Comparison of ENCODE assay signal across 8 mouse cellular contexts in genomic region chr10:82761037-82761811, GRCm38 (mm10). TPM values are rescaled to one million over a fixed set of nuclear protein-coding genes. Genes with fewer than 3 reads are reported as not detected.
DNase-seq lines count a peak whose midpoint lies in the region; ATAC-seq lines count a peak whose summit lies in the region.

No protein-coding gene starts in this region.

- no peak overlapping the region; the same call in 1 of the 2 replicates for H3K4me3 ChIP-seq in heart, embryonic 12.5 days
- no peak overlapping the region for H3K4me3 ChIP-seq in heart, embryonic 11.5 days (ENCODE audit: low read depth, low read length)
- no peak overlapping the region for H3K4me3 ChIP-seq in embryonic facial prominence, embryonic 12.5 days
- 0 out of 2 replicates have a peak overlapping the region, but pooled peaks have one; percentile 2 for H3K4me3 ChIP-seq in limb, embryonic 11.5 days (ENCODE audit: low read depth, low read length)

- no peak for ATAC-seq in heart, embryonic 12.5 days (ENCODE audit: insufficient number of reproducible peaks, low FRiP score)
- no peak for ATAC-seq in heart, embryonic 11.5 days (replicated peaks; ENCODE audit: insufficient number of reproducible peaks, low FRiP score, low TSS enrichment)
- ATAC-seq in embryonic facial prominence, embryonic 12.5 days (ENCODE audit: insufficient number of reproducible peaks, insufficient read depth, low FRiP score, low TSS enrichment) = no peak
- no peak for ATAC-seq in limb, embryonic 11.5 days (ENCODE audit: insufficient number of reproducible peaks, low FRiP score, low TSS enrichment, low read depth)

- H3K4me2 ChIP-seq in heart, embryonic 12.5 days = no peak overlapping the region
- no peak overlapping the region for H3K4me2 ChIP-seq in heart, embryonic 11.5 days
- H3K4me2 ChIP-seq in embryonic facial prominence, embryonic 12.5 days (replicated peaks) = peak overlapping the region; percentile 23; the same call in 1 of the 2 replicates
- no peak overlapping the region for H3K4me2 ChIP-seq in limb, embryonic 11.5 days (ENCODE audit: low read depth, severe bottlenecking)

- H3K9me3 ChIP-seq in heart, embryonic 12.5 days (replicated peaks) = no peaks in the 10 kb centered on the region
- H3K9me3 ChIP-seq in heart, embryonic 11.5 days (replicated peaks; ENCODE audit: control insufficient read depth, low read length) = no peaks in the 10 kb centered on the region
- H3K9me3 ChIP-seq in embryonic facial prominence, embryonic 12.5 days = no peaks in the 10 kb centered on the region
- H3K9me3 ChIP-seq in limb, embryonic 11.5 days (ENCODE audit: control insufficient read depth, low read length) = no peaks in the 10 kb centered on the region

- DNase-seq in MN1 (ENCODE audit: low spot score) = peak; percentile 12
- no peak for DNase-seq in limb, embryonic 11.5 days (ENCODE audit: low spot score)
- no peak for DNase-seq in B cell, adult 2 months
- no peak for DNase-seq in embryo, embryonic 9.5 days (ENCODE audit: extremely low spot score)
- DNase-seq in urinary bladder, postnatal 25 days (ENCODE audit: low spot score) = no peak

- 0 out of 2 replicates have a peak overlapping the region, but pooled peaks have one; percentile 10 for H3K9ac ChIP-seq in heart, embryonic 12.5 days
- no peak overlapping the region for H3K9ac ChIP-seq in heart, embryonic 11.5 days (ENCODE audit: low read depth, low read length)
- no peak overlapping the region for H3K9ac ChIP-seq in embryonic facial prominence, embryonic 12.5 days
- no peak overlapping the region for H3K9ac ChIP-seq in limb, embryonic 11.5 days (ENCODE audit: low read length)

- H3K27ac ChIP-seq in heart, embryonic 12.5 days (ENCODE audit: poor library complexity, severe bottlenecking) = no peak overlapping the region
- no peak overlapping the region for H3K27ac ChIP-seq in heart, embryonic 11.5 days (ENCODE audit: low read depth, low read length)
- no peak overlapping the region for H3K27ac ChIP-seq in embryonic facial prominence, embryonic 12.5 days
- H3K27ac ChIP-seq in limb, embryonic 11.5 days (replicated peaks; ENCODE audit: low read depth, low read length) = no peak overlapping the region

- H3K36me3 ChIP-seq in heart, embryonic 12.5 days = peaks cover 51% of the 10 kb centered on the region
- peaks cover 28% of the 10 kb centered on the region for H3K36me3 ChIP-seq in heart, embryonic 11.5 days (ENCODE audit: control insufficient read depth, insufficient read depth, low read length)
- peaks cover 52% of the 10 kb centered on the region for H3K36me3 ChIP-seq in embryonic facial prominence, embryonic 12.5 days
- H3K36me3 ChIP-seq in limb, embryonic 11.5 days (ENCODE audit: control insufficient read depth, insufficient read depth, low read length) = peaks cover 14% of the 10 kb centered on the region

- 80% methylated on average over 9 of the region's 9 CpGs for WGBS in heart, embryonic 12.5 days
- WGBS in heart, embryonic 11.5 days (ENCODE audit: insufficient replicate concordance) = 85% methylated on average over 9 of the region's 9 CpGs
- 85% methylated on average over 9 of the region's 9 CpGs for WGBS in embryonic facial prominence, embryonic 12.5 days
- 89% methylated on average over 9 of the region's 9 CpGs for WGBS in limb, embryonic 11.5 days

- H3K27me3 ChIP-seq in heart, embryonic 12.5 days (replicated peaks) = no peaks in the 10 kb centered on the region
- H3K27me3 ChIP-seq in heart, embryonic 11.5 days (ENCODE audit: control insufficient read depth, insufficient read depth, low read length) = no peaks in the 10 kb centered on the region
- H3K27me3 ChIP-seq in embryonic facial prominence, embryonic 12.5 days = no peaks in the 10 kb centered on the region
- H3K27me3 ChIP-seq in limb, embryonic 11.5 days (ENCODE audit: control insufficient read depth, insufficient read depth, low read length) = no peaks in the 10 kb centered on the region

- peaks cover 26% of the 10 kb centered on the region for H3K4me1 ChIP-seq in heart, embryonic 12.5 days (replicated peaks)
- peaks cover 19% of the 10 kb centered on the region for H3K4me1 ChIP-seq in heart, embryonic 11.5 days (ENCODE audit: control insufficient read depth, insufficient read depth, low read length)
- H3K4me1 ChIP-seq in embryonic facial prominence, embryonic 12.5 days = peaks cover 30% of the 10 kb centered on the region
- H3K4me1 ChIP-seq in limb, embryonic 11.5 days (ENCODE audit: control insufficient read depth, insufficient read depth, low read length) = peaks cover 11% of the 10 kb centered on the region

RNA-seq across cellular contexts. Expression of gene Nfyb, which starts 2.7 kb away (rescaled TPM):
- polyA plus RNA-seq in heart, embryonic 12.5 days (2016; fragmentation: Nextera tagmentation; extraction: Ambion mirVana) = 28.1 and 29.3 TPM in 2 replicates
- 27.1 and 29.9 TPM in 2 replicates for polyA plus RNA-seq in heart, embryonic 11.5 days (2014; fragmentation: Nextera tagmentation; extraction: Ambion mirVana)
- 57.3 and 60.0 TPM in 2 replicates for polyA plus RNA-seq in embryonic facial prominence, embryonic 12.5 days (2016; fragmentation: Nextera tagmentation; extraction: Ambion mirVana)
- 74.4 and 84.4 TPM in 2 replicates for polyA plus RNA-seq in limb, embryonic 11.5 days (2014; fragmentation: Nextera tagmentation; extraction: Ambion mirVana)
